In genomic region chr19:55218192-55218739, GRCm38 (mm10) we compare ENCODE assay signal across 8 mouse cellular contexts. TPM values are rescaled to one million over a fixed set of nuclear protein-coding genes. Genes with fewer than 3 reads are reported as not detected.
DNase-seq lines count a peak whose midpoint lies in the region; ATAC-seq lines count a peak whose summit lies in the region.

No protein-coding gene starts in this region.

- WGBS in heart, embryonic 14.5 days = 5% methylated on average over 20 of the region's 20 CpGs
- 2% methylated on average over 20 of the region's 20 CpGs for WGBS in liver, embryonic 12.5 days (ENCODE audit: insufficient replicate concordance)
- 3% methylated on average over 20 of the region's 20 CpGs for WGBS in stomach, embryonic 14.5 days

- H3K4me1 ChIP-seq in heart, embryonic 14.5 days (ENCODE audit: control insufficient read depth in 2 of 2, insufficient read depth in 2 of 2, low read length in 2 of 2) = peaks cover 5 to 9% of the 10 kb centered on the region in 2 experiments; a peak in 2 of 4 replicates
- peaks cover 41% of the 10 kb centered on the region for H3K4me1 ChIP-seq in liver, embryonic 12.5 days
- no peaks in the 10 kb centered on the region for H3K4me1 ChIP-seq in stomach, embryonic 14.5 days (ENCODE audit: control insufficient read depth, insufficient read depth, low read length)

- H3K9ac ChIP-seq in heart, embryonic 14.5 days (ENCODE audit: low read length) = peak overlapping the region; percentile 68
- H3K9ac ChIP-seq in liver, embryonic 12.5 days = peak overlapping the region; percentile 70
- H3K9ac ChIP-seq in stomach, embryonic 14.5 days (replicated peaks; ENCODE audit: low read depth, low read length) = 0 out of 2 replicates have a peak overlapping the region, but pooled peaks have one; percentile 31

- H3K36me3 ChIP-seq in heart, embryonic 14.5 days (ENCODE audit: control insufficient read depth, insufficient read depth, low read length) = no peaks in the 10 kb centered on the region
- H3K36me3 ChIP-seq in liver, embryonic 12.5 days = no peaks in the 10 kb centered on the region
- no peaks in the 10 kb centered on the region for H3K36me3 ChIP-seq in stomach, embryonic 14.5 days (ENCODE audit: control insufficient read depth, insufficient read depth, low read length)

- ATAC-seq in heart, embryonic 14.5 days (ENCODE audit: insufficient number of reproducible peaks, insufficient read depth, low FRiP score, low read depth) = peak; percentile 41; the same call in 1 of the 2 replicates
- peak; percentile 66 for ATAC-seq in liver, embryonic 12.5 days
- peak; percentile 39; the same call in 1 of the 2 replicates for ATAC-seq in stomach, embryonic 14.5 days (ENCODE audit: insufficient number of reproducible peaks, insufficient read depth, low FRiP score, low read depth)

- peak overlapping the region; percentile 45 to 54 for H3K4me3 ChIP-seq in heart, embryonic 14.5 days (ENCODE audit: control insufficient read depth in 1 of 2, insufficient read depth in 1 of 2, low read depth in 1 of 2, low read length in 2 of 2)
- peak overlapping the region; percentile 58 for H3K4me3 ChIP-seq in liver, embryonic 12.5 days
- peak overlapping the region; percentile 32 for H3K4me3 ChIP-seq in stomach, embryonic 14.5 days (ENCODE audit: low read depth, low read length)

- H3K9me3 ChIP-seq in heart, embryonic 14.5 days (ENCODE audit: control insufficient read depth, low read length) = no peaks in the 10 kb centered on the region
- H3K9me3 ChIP-seq in liver, embryonic 12.5 days (replicated peaks) = no peaks in the 10 kb centered on the region
- no peaks in the 10 kb centered on the region for H3K9me3 ChIP-seq in stomach, embryonic 14.5 days (ENCODE audit: control insufficient read depth, low read depth, low read length)

- no peak overlapping the region for H3K27ac ChIP-seq in heart, embryonic 14.5 days (replicated peaks in 1 of 2; ENCODE audit: control insufficient read depth in 1 of 2, insufficient read depth in 1 of 2, low read depth in 2 of 2, low read length in 2 of 2)
- H3K27ac ChIP-seq in liver, embryonic 12.5 days = peak overlapping the region; percentile 97
- H3K27ac ChIP-seq in stomach, embryonic 14.5 days (ENCODE audit: low read length) = no peak overlapping the region

- peak; percentile 72 to 81 for DNase-seq in CD8-positive naive resting alpha-beta T cell, adult 2 months (ENCODE audit: low read depth in 2 of 2, low spot score in 2 of 2)
- DNase-seq in c-Kit-negative CD71-positive TER-119-positive erythroid progenitor cells, embryonic 14.5 days (ENCODE audit: low read depth, low spot score) = peak; percentile 87
- peak; percentile 36 for DNase-seq in fibroblast of lung, adult 2 months (ENCODE audit: low read depth)
- DNase-seq in kidney, postnatal 10 days = peak; percentile 91
- DNase-seq in naive thymus-derived CD4-positive, alpha-beta T cell, adult 2 months (ENCODE audit: low read depth) = peak; percentile 85

- peak overlapping the region; percentile 81 for H3K4me2 ChIP-seq in heart, embryonic 14.5 days (ENCODE audit: low read length)
- peak overlapping the region; percentile 85 for H3K4me2 ChIP-seq in liver, embryonic 12.5 days
- H3K4me2 ChIP-seq in stomach, embryonic 14.5 days (replicated peaks; ENCODE audit: low read depth, low read length) = peak overlapping the region; percentile 58

- no peaks in the 10 kb centered on the region for H3K27me3 ChIP-seq in heart, embryonic 14.5 days (ENCODE audit: control insufficient read depth, insufficient read depth, low read length)
- peaks cover 11% of the 10 kb centered on the region for H3K27me3 ChIP-seq in liver, embryonic 12.5 days (replicated peaks)
- no peaks in the 10 kb centered on the region for H3K27me3 ChIP-seq in stomach, embryonic 14.5 days (ENCODE audit: control insufficient read depth, insufficient read depth, low read length)

RNA-seq across cellular contexts. Expression of gene Gucy2g, which starts 22.8 kb away (rescaled TPM):
- not detected in 2 replicates for polyA plus RNA-seq in heart, embryonic 14.5 days (2014; fragmentation: Nextera tagmentation; extraction: Ambion mirVana)
- polyA plus RNA-seq in liver, embryonic 12.5 days (2016; fragmentation: Nextera tagmentation; extraction: Ambion mirVana) = 0.04 TPM in 1 of 2 replicates, not detected in the other
- polyA plus RNA-seq in stomach, embryonic 14.5 days (2014; fragmentation: Nextera tagmentation; extraction: Ambion mirVana) = not detected in 2 replicates

RNA-seq across cellular contexts. Expression of gene Acsl5, which starts 33.5 kb away (rescaled TPM):
- polyA plus RNA-seq in heart, embryonic 14.5 days (2014; fragmentation: Nextera tagmentation; extraction: Ambion mirVana) = 30.7 and 31.6 TPM in 2 replicates
- 110 and 115 TPM in 2 replicates for polyA plus RNA-seq in liver, embryonic 12.5 days (2016; fragmentation: Nextera tagmentation; extraction: Ambion mirVana)
- polyA plus RNA-seq in stomach, embryonic 14.5 days (2014; fragmentation: Nextera tagmentation; extraction: Ambion mirVana) = 58.7 and 62.9 TPM in 2 replicates

RNA-seq across cellular contexts. Expression of gene Tectb, which starts 37.7 kb away (rescaled TPM):
- polyA plus RNA-seq in heart, embryonic 14.5 days (2014; fragmentation: Nextera tagmentation; extraction: Ambion mirVana) = not detected in 2 replicates
- 0.05 and 0.06 TPM in 2 replicates for polyA plus RNA-seq in liver, embryonic 12.5 days (2016; fragmentation: Nextera tagmentation; extraction: Ambion mirVana)
- polyA plus RNA-seq in stomach, embryonic 14.5 days (2014; fragmentation: Nextera tagmentation; extraction: Ambion mirVana) = 0.11 and 0.12 TPM in 2 replicates

Comparison
In these comparisons a context has a peak if more than half of its experiments do, and no peak if none do; other contexts are left out.
1. DNase-seq: peak in every context shown above with its lines; median percentile 91 in kidney, postnatal 10 days; 87 in c-Kit-negative CD71-positive TER-119-positive erythroid progenitor cells, embryonic 14.5 days; 85 in naive thymus-derived CD4-positive, alpha-beta T cell, adult 2 months; 76 in CD8-positive naive resting alpha-beta T cell, adult 2 months; 36 in fibroblast of lung, adult 2 months.